Mouse (Mus musculus): Measurements from ENCODE around the gene Neil3.

GRCm38 (mm10) chr8:53623425-53623824 is 15.4 kb downstream of the Neil3 start:
- TF ChIP-seq GATA1 (IDR thresholded peaks at IDR 0.05; ENCODE audit: borderline replicate concordance, low read length) (no peak), FLI1 (IDR thresholded peaks at IDR 0.05; ENCODE audit: low read length) (no peak)
